Mouse (Mus musculus): ENCODE results near the gene Zcrb1. TPM values are rescaled to one million over a fixed set of nuclear protein-coding genes. Genes with fewer than 3 reads are reported as not detected.

Gene Zcrb1
- polyA plus RNA-seq, 1 experiment from 2014 or later = 131 TPM

- H3K27me3 ChIP-seq (ENCODE audit: insufficient read depth, low read length) = no peaks in the 10 kb centered on the region
- no peaks in the 10 kb centered on the region for H3K9me3 ChIP-seq (replicated peaks; ENCODE audit: low read length)
- TF ChIP-seq CTCF (IDR thresholded peaks at IDR 0.05; ENCODE audit: low read depth) = no peak; the same call in 1 of the 2 replicates
- no peak overlapping the region for H3K9ac ChIP-seq (ENCODE audit: low read depth, low read length)
- 100% methylated on average over 1 of the region's 1 CpGs for WGBS
- H3K4me1 ChIP-seq (replicated peaks; ENCODE audit: insufficient read depth, low read length) = no peaks in the 10 kb centered on the region
- H3K4me2 ChIP-seq (ENCODE audit: low read length) = no peak overlapping the region
- no peak for ATAC-seq (replicated peaks; ENCODE audit: low FRiP score, low read depth)
- no peak overlapping the region for H3K27ac ChIP-seq
- 0 out of 2 replicates have a peak, but pooled peaks cover 12% of the 10 kb centered on the region for H3K36me3 ChIP-seq (ENCODE audit: insufficient read depth, low read length)
- H3K4me3 ChIP-seq (replicated peaks; ENCODE audit: low read depth, low read length) = no peak overlapping the region
- DNase-seq (ENCODE audit: low spot score) = no peak
These were observed 24.4 kb upstream of the Zcrb1 start for GRCm38 (mm10) chr15:93422537-93422936.

GRCm38 (mm10) chr15:93420596-93420995 is 22.5 kb upstream of the Zcrb1 start:
- Histone ChIP-seq H3K27me3 (ENCODE audit: insufficient read depth, low read length) (no peaks in the 10 kb centered on the region), H3K4me2 (ENCODE audit: low read length) (no peak overlapping the region), H3K36me3 (ENCODE audit: insufficient read depth, low read length) (0 out of 2 replicates have a peak, but pooled peaks cover 12% of the 10 kb centered on the region), H3K27ac (no peak overlapping the region), H3K4me3 (replicated peaks; ENCODE audit: low read depth, low read length) (no peak overlapping the region), H3K4me1 (replicated peaks; ENCODE audit: insufficient read depth, low read length) (no peaks in the 10 kb centered on the region), H3K9me3 (replicated peaks; ENCODE audit: low read length) (no peaks in the 10 kb centered on the region), H3K9ac (ENCODE audit: low read depth, low read length) (no peak overlapping the region)
- WGBS = 78% methylated on average over 7 of the region's 7 CpGs
- no peak for ATAC-seq (replicated peaks; ENCODE audit: low FRiP score, low read depth)
- peak; percentile 19; the same call in 1 of the 2 replicates for TF ChIP-seq CTCF (IDR thresholded peaks at IDR 0.05; ENCODE audit: low read depth)
- no peak for DNase-seq (ENCODE audit: low spot score)

- peaks cover 16% of the 10 kb centered on the region for H3K36me3 ChIP-seq (ENCODE audit: insufficient read depth, low read length)
- no peak overlapping the region for H3K4me2 ChIP-seq (ENCODE audit: low read length)
- WGBS = 84% methylated on average over 6 of the region's 6 CpGs
- no peak for DNase-seq (ENCODE audit: low spot score)
- H3K4me1 ChIP-seq (replicated peaks; ENCODE audit: insufficient read depth, low read length) = no peaks in the 10 kb centered on the region
- ATAC-seq (replicated peaks; ENCODE audit: low FRiP score, low read depth) = no peak
- no peaks in the 10 kb centered on the region for H3K9me3 ChIP-seq (replicated peaks; ENCODE audit: low read length)
- no peak for TF ChIP-seq CTCF (IDR thresholded peaks at IDR 0.05; ENCODE audit: low read depth)
- no peaks in the 10 kb centered on the region for H3K27me3 ChIP-seq (ENCODE audit: insufficient read depth, low read length)
- no peak overlapping the region for H3K4me3 ChIP-seq (replicated peaks; ENCODE audit: low read depth, low read length)
- H3K9ac ChIP-seq (ENCODE audit: low read depth, low read length) = no peak overlapping the region
- H3K27ac ChIP-seq = no peak overlapping the region
These were observed 18.2 kb upstream of the Zcrb1 start for GRCm38 (mm10) chr15:93416300-93416699.

GRCm38 (mm10) chr15:93414456-93414855 is 16.3 kb upstream of the Zcrb1 start:
- H3K27ac ChIP-seq = no peak overlapping the region
- no peak overlapping the region for H3K9ac ChIP-seq (ENCODE audit: low read depth, low read length)
- TF ChIP-seq CTCF (IDR thresholded peaks at IDR 0.05; ENCODE audit: low read depth) = no peak
- ATAC-seq (replicated peaks; ENCODE audit: low FRiP score, low read depth) = no peak
- H3K36me3 ChIP-seq (ENCODE audit: insufficient read depth, low read length) = peaks cover 14% of the 10 kb centered on the region
- H3K4me3 ChIP-seq (replicated peaks; ENCODE audit: low read depth, low read length) = no peak overlapping the region
- H3K9me3 ChIP-seq (replicated peaks; ENCODE audit: low read length) = no peaks in the 10 kb centered on the region
- H3K4me1 ChIP-seq (replicated peaks; ENCODE audit: insufficient read depth, low read length) = no peaks in the 10 kb centered on the region
- no peak overlapping the region for H3K4me2 ChIP-seq (ENCODE audit: low read length)
- whole genome bisulfite sequencing = 84% methylated on average over 9 of the region's 9 CpGs
- DNase-seq (ENCODE audit: low spot score) = no peak
- no peaks in the 10 kb centered on the region for H3K27me3 ChIP-seq (ENCODE audit: insufficient read depth, low read length)

GRCm38 (mm10) chr15:93412445-93412844 is 14.3 kb upstream of the Zcrb1 start:
- WGBS = 95% methylated on average over 3 of the region's 3 CpGs
- no peak overlapping the region for H3K9ac ChIP-seq (ENCODE audit: low read depth, low read length)
- no peak for DNase-seq (ENCODE audit: low spot score)
- no peaks in the 10 kb centered on the region for H3K4me1 ChIP-seq (replicated peaks; ENCODE audit: insufficient read depth, low read length)
- no peaks in the 10 kb centered on the region for H3K9me3 ChIP-seq (replicated peaks; ENCODE audit: low read length)
- H3K4me3 ChIP-seq (replicated peaks; ENCODE audit: low read depth, low read length) = no peak overlapping the region
- no peaks in the 10 kb centered on the region for H3K27me3 ChIP-seq (ENCODE audit: insufficient read depth, low read length)
- no peak overlapping the region for H3K4me2 ChIP-seq (ENCODE audit: low read length)
- H3K36me3 ChIP-seq (ENCODE audit: insufficient read depth, low read length) = peaks cover 14% of the 10 kb centered on the region
- no peak for TF ChIP-seq CTCF (IDR thresholded peaks at IDR 0.05; ENCODE audit: low read depth)
- H3K27ac ChIP-seq = no peak overlapping the region
- no peak for ATAC-seq (replicated peaks; ENCODE audit: low FRiP score, low read depth)

GRCm38 (mm10) chr15:93406492-93406891 is 8.4 kb upstream of the Zcrb1 start:
- H3K27me3 ChIP-seq (ENCODE audit: insufficient read depth, low read length) = no peaks in the 10 kb centered on the region
- 95% methylated on average over 5 of the region's 5 CpGs for WGBS
- no peak for TF ChIP-seq CTCF (IDR thresholded peaks at IDR 0.05; ENCODE audit: low read depth)

GRCm38 (mm10) chr15:93405446-93405986 is 7.4 kb upstream of the Zcrb1 start:
- Histone ChIP-seq H3K4me2 (ENCODE audit: low read length) (no peak overlapping the region), H3K9ac (ENCODE audit: low read depth, low read length) (no peak overlapping the region)

More at GRCm38 (mm10) chr15:93406492-93406891, 8.4 kb upstream of the Zcrb1 start:
- ATAC-seq (replicated peaks; ENCODE audit: low FRiP score, low read depth) (no peak), DNase-seq (ENCODE audit: low spot score) (no peak)
- Histone ChIP-seq H3K27ac (no peak overlapping the region), H3K9me3 (replicated peaks; ENCODE audit: low read length) (no peaks in the 10 kb centered on the region), H3K4me1 (replicated peaks; ENCODE audit: insufficient read depth, low read length) (no peaks in the 10 kb centered on the region), H3K4me2 (ENCODE audit: low read length) (no peak overlapping the region), H3K9ac (ENCODE audit: low read depth, low read length) (no peak overlapping the region), H3K4me3 (replicated peaks; ENCODE audit: low read depth, low read length) (no peak overlapping the region), H3K36me3 (ENCODE audit: insufficient read depth, low read length) (0 out of 2 replicates have a peak, but pooled peaks cover 7% of the 10 kb centered on the region)

More at GRCm38 (mm10) chr15:93405446-93405986, 7.4 kb upstream of the Zcrb1 start:
- H3K4me1 ChIP-seq (replicated peaks; ENCODE audit: insufficient read depth, low read length) = no peaks in the 10 kb centered on the region
- no peaks in the 10 kb centered on the region for H3K27me3 ChIP-seq (ENCODE audit: insufficient read depth, low read length)
- ATAC-seq (replicated peaks; ENCODE audit: low FRiP score, low read depth) (no peak), DNase-seq (ENCODE audit: low spot score) (no peak)
- H3K36me3 ChIP-seq (ENCODE audit: insufficient read depth, low read length) = no peaks in the 10 kb centered on the region
- H3K4me3 ChIP-seq (replicated peaks; ENCODE audit: low read depth, low read length) = no peak overlapping the region
- no peaks in the 10 kb centered on the region for H3K9me3 ChIP-seq (replicated peaks; ENCODE audit: low read length)
- 83% methylated on average over 7 of the region's 7 CpGs for WGBS
- H3K27ac ChIP-seq = no peak overlapping the region
- TF ChIP-seq CTCF (IDR thresholded peaks at IDR 0.05; ENCODE audit: low read depth) = no peak

All from kidney, postnatal 0 days (tissue).